Mouse (Mus musculus): ENCODE results near the gene Olfr483. TPM values are rescaled to one million over a fixed set of nuclear protein-coding genes. Genes with fewer than 3 reads are reported as not detected.

Gene Olfr483
- polyA plus RNA-seq, 1 experiment: not detected

- TF ChIP-seq MYOD1 (IDR thresholded peaks at IDR 0.05; ENCODE audit: control insufficient read depth in 1 of 3, insufficient read length in 2 of 3, low read depth in 2 of 3) (no peak), POLR2AphosphoS2 (IDR thresholded peaks at IDR 0.05; ENCODE audit: insufficient read length, low read depth) (no peak), TCF3 (IDR thresholded peaks at IDR 0.05; ENCODE audit: insufficient read length, low read depth) (no peak), REST (IDR thresholded peaks at IDR 0.05; ENCODE audit: insufficient read depth, insufficient read length) (no peak), USF1 (IDR thresholded peaks at IDR 0.05; ENCODE audit: low read depth) (no peak), E2F4 (IDR thresholded peaks at IDR 0.05; ENCODE audit: insufficient read depth) (no peak), TCF12 (IDR thresholded peaks at IDR 0.05; ENCODE audit: insufficient read depth, poor library complexity, severe bottlenecking) (no peak), POLR2A (IDR thresholded peaks at IDR 0.05; ENCODE audit: insufficient read length, low read depth) (no peak), CEBPB (IDR thresholded peaks at IDR 0.05; ENCODE audit: insufficient read depth, poor library complexity, severe bottlenecking) (no peak), MAX (IDR thresholded peaks at IDR 0.05; ENCODE audit: low read depth) (no peak), MYOG (IDR thresholded peaks at IDR 0.05; ENCODE audit: control insufficient read depth in 1 of 3, insufficient read depth in 1 of 3, insufficient read length in 2 of 3, low read depth in 2 of 3) (no peak), SRF (IDR thresholded peaks at IDR 0.05; ENCODE audit: control insufficient read depth, insufficient read length, low read depth) (no peak)
- Histone ChIP-seq H3K79me2 (ENCODE audit: control insufficient read depth, insufficient read depth) (no peaks in the 10 kb centered on the region), H3K4me3 (no peak overlapping the region), H3K36me3 (ENCODE audit: control insufficient read depth, insufficient read depth) (no peaks in the 10 kb centered on the region), H3K27me3 (ENCODE audit: control insufficient read depth, insufficient read depth, insufficient read length) (no peaks in the 10 kb centered on the region), H3K4me2 (ENCODE audit: low read depth) (no peak overlapping the region), H3ac (ENCODE audit: control insufficient read depth, insufficient read length) (no peak overlapping the region)
Measured at GRCm38 (mm10) chr7:108121416-108121815, 20.8 kb downstream of the Olfr483 start.

GRCm38 (mm10) chr7:108127349-108127748 is 26.7 kb downstream of the Olfr483 start, which contains the start of gene Olfr484:
TSS of gene Olfr484 (minus strand) at chr7:108127449.
- H3K4me2 ChIP-seq (ENCODE audit: low read depth): no peak within 1 kb of the TSS
- no peaks in the 10 kb centered on the region for H3K36me3 ChIP-seq (ENCODE audit: control insufficient read depth, insufficient read depth)
- no peak within 1 kb of the TSS for H3ac ChIP-seq (ENCODE audit: control insufficient read depth, insufficient read length)
- TF ChIP-seq E2F4 (IDR thresholded peaks at IDR 0.05; ENCODE audit: insufficient read depth) (no peak), MYOG (IDR thresholded peaks at IDR 0.05; ENCODE audit: control insufficient read depth in 1 of 3, insufficient read depth in 1 of 3, insufficient read length in 2 of 3, low read depth in 2 of 3) (no peak), SRF (IDR thresholded peaks at IDR 0.05; ENCODE audit: control insufficient read depth, insufficient read length, low read depth) (no peak), POLR2AphosphoS2 (IDR thresholded peaks at IDR 0.05; ENCODE audit: insufficient read length, low read depth) (no peak), CEBPB (IDR thresholded peaks at IDR 0.05; ENCODE audit: insufficient read depth, poor library complexity, severe bottlenecking) (no peak), USF1 (IDR thresholded peaks at IDR 0.05; ENCODE audit: low read depth) (no peak)
- H3K27me3 ChIP-seq (ENCODE audit: control insufficient read depth, insufficient read depth, insufficient read length): no peaks in the 10 kb centered on the region
- H3K4me3 ChIP-seq: no peak within 1 kb of the TSS
- no peaks in the 10 kb centered on the region for H3K79me2 ChIP-seq (ENCODE audit: control insufficient read depth, insufficient read depth)

Other genes with a start within 250 kb of the Olfr483 start
- not detected for gene Olfr472, start 202.9 kb upstream of the Olfr483 start, polyA plus RNA-seq (2012; fragmentation: generic; extraction: Trizol)
- not detected for gene Olfr473, start 170.4 kb upstream of the Olfr483 start, polyA plus RNA-seq (2012; fragmentation: generic; extraction: Trizol)
- not detected for gene Olfr474, start 146.2 kb upstream of the Olfr483 start, polyA plus RNA-seq (2012; fragmentation: generic; extraction: Trizol)
- gene Olfr476, start 136.0 kb upstream of the Olfr483 start, polyA plus RNA-seq (2012; fragmentation: generic; extraction: Trizol): not detected
- gene Olfr477, start 114.2 kb upstream of the Olfr483 start, polyA plus RNA-seq (2012; fragmentation: generic; extraction: Trizol): not detected
- not detected for gene Olfr478, start 66.9 kb upstream of the Olfr483 start, polyA plus RNA-seq (2012; fragmentation: generic; extraction: Trizol)
- gene Olfr479, start 50.2 kb upstream of the Olfr483 start, polyA plus RNA-seq (2012; fragmentation: generic; extraction: Trizol): not detected
- gene Olfr480, start 33.5 kb upstream of the Olfr483 start, polyA plus RNA-seq (2012; fragmentation: generic; extraction: Trizol): not detected
- not detected for gene Olfr481, start 21.0 kb upstream of the Olfr483 start, polyA plus RNA-seq (2012; fragmentation: generic; extraction: Trizol)
- gene Olfr482, start 3.3 kb upstream of the Olfr483 start, polyA plus RNA-seq (2012; fragmentation: generic; extraction: Trizol): 0.02 TPM
- not detected for gene Olfr484, start 26.6 kb downstream of the Olfr483 start, polyA plus RNA-seq (2012; fragmentation: generic; extraction: Trizol)
- gene Olfr485, start 59.0 kb downstream of the Olfr483 start, polyA plus RNA-seq (2012; fragmentation: generic; extraction: Trizol): not detected
- gene Olfr486, start 71.9 kb downstream of the Olfr483 start, polyA plus RNA-seq (2012; fragmentation: generic; extraction: Trizol): not detected
- not detected for gene Olfr487, start 113.8 kb downstream of the Olfr483 start, polyA plus RNA-seq (2012; fragmentation: generic; extraction: Trizol)
- not detected for gene Olfr488, start 157.5 kb downstream of the Olfr483 start, polyA plus RNA-seq (2012; fragmentation: generic; extraction: Trizol)
- not detected for gene Olfr490, start 188.1 kb downstream of the Olfr483 start, polyA plus RNA-seq (2012; fragmentation: generic; extraction: Trizol)
- gene Olfr491, start 212.6 kb downstream of the Olfr483 start, polyA plus RNA-seq (2012; fragmentation: generic; extraction: Trizol): not detected
- gene Olfr492, start 222.8 kb downstream of the Olfr483 start, polyA plus RNA-seq (2012; fragmentation: generic; extraction: Trizol): not detected
- gene Olfr493, start 246.1 kb downstream of the Olfr483 start, polyA plus RNA-seq (2012; fragmentation: generic; extraction: Trizol): not detected

Measured in myocyte (in vitro differentiated cells).